Mouse (Mus musculus): ENCODE measurements around the gene A630001G21Rik.

DNA sequence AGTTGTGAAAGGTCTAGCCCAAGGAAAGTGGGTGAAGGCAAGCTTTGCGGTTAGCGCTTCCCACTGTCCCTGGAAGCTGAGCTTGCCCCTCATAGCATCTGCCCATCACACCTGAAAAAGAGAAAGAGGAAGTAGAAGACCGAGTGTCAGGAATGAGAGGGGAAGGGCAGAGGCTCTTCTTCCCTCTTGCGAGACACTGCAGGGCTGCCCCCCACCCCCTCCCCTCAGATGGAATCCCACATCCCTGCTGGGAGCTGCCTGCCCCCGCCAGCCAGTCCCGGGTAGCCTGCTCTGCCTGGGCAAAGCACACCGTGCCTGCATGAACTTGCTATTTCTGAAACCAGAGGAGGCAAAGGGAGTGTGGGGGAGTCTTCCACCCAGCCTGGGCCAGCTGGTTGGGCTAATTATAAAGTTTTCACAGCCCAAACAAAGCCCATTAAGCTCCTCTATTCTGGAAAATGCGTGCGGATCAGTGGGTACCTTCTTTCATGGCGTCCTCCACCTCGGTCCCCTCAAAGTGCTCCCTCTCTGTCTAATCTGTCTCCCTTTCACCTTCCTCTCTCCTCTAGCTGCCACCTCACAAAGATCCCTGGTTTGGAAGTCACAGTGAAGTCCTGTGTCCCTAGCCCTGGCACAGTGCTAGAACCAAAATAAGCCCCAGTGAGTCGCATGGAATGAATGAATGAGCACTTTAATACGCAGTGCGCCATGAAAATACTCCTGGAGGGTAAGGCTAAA, 20.0 kb downstream of the A630001G21Rik start:
- TF ChIP-seq POLR2A (IDR thresholded peaks at IDR 0.05; ENCODE audit: insufficient read length, low read depth) (no peak), MAX (IDR thresholded peaks at IDR 0.05; ENCODE audit: low read depth) (no peak), MYOG (IDR thresholded peaks at IDR 0.05; ENCODE audit: control insufficient read depth in 1 of 3, insufficient read depth in 1 of 3, insufficient read length in 2 of 3, low read depth in 2 of 3) (peak in 2 of 3 experiments; percentile 1 to 40), TCF12 (IDR thresholded peaks at IDR 0.05; ENCODE audit: insufficient read depth, poor library complexity, severe bottlenecking) (no peak), CEBPB (IDR thresholded peaks at IDR 0.05; ENCODE audit: insufficient read depth, poor library complexity, severe bottlenecking) (no peak), POLR2AphosphoS2 (IDR thresholded peaks at IDR 0.05; ENCODE audit: insufficient read length, low read depth) (no peak), MYOD1 (IDR thresholded peaks at IDR 0.05; ENCODE audit: control insufficient read depth in 1 of 3, insufficient read length in 2 of 3, low read depth in 2 of 3) (peak in 1 of 3 experiments; percentile 39), TCF3 (IDR thresholded peaks at IDR 0.05; ENCODE audit: insufficient read length, low read depth) (no peak)

All from myocyte (in vitro differentiated cells).